Mouse (Mus musculus) megakaryocyte, embryonic 14.5 days (primary cell): ENCODE measurements at regions not wholly inside any gene's neighbourhood (a gene's known extent, or its start where the extent isn't known, plus 50 kb on each side); places are given as distances from the start of the nearest gene placed in this dataset.

Experiments used
- H3K27me3 ChIP-seq: replicated peaks from 2 replicates; pipeline ENCODE3; 2012; ENCODE audit warnings: inconsistent platforms
- H3K36me3 ChIP-seq: replicated peaks from 2 replicates; pipeline ENCODE3; 2012; ENCODE audit warnings: low read length, inconsistent platforms, mixed read lengths
- H3K4me1 ChIP-seq: 2 replicates; pipeline ENCODE4 v1.6.1; 2012; ENCODE audit warnings: inconsistent platforms
- H3K4me3 ChIP-seq: replicated peaks from 2 replicates; pipeline ENCODE3; 2012; ENCODE audit warnings: moderate library complexity, mild to moderate bottlenecking, inconsistent platforms
- H3K9me3 ChIP-seq: 2 replicates; pipeline ENCODE4 v1.6.1; 2012; ENCODE audit warnings: inconsistent platforms
- FLI1 ChIP-seq: IDR thresholded peaks from 2 replicates; pipeline ENCODE4 v1.6.1; 2012; ENCODE audit warnings: low read length, inconsistent platforms, mixed read lengths
- GATA1 ChIP-seq: IDR thresholded peaks from 3 replicates; pipeline ENCODE4 v1.6.1; 2012; ENCODE audit warnings: mixed read lengths, low read length, inconsistent platforms, borderline replicate concordance

DNA sequence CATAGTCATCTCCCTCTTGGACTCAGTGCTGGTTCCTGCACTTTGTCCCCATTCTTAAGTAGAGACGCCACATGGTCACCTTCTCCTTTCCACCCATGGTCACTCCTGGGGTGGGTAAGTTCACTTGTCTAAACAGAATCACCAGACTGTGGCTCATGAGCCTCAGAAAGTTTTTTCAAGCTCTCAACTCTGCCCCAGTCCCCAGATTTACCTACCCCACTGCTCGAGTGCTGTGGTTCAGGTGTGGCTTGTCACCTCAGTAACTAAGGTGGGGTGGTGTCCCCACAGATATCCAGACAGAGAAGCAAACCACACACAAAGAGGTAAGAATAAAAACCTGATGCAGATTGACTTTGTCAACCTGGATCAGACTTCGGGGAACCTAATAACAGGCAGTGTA is 87.6 kb downstream of the Rpl10-ps3 start:
- Histone ChIP-seq H3K4me3 (no peak overlapping the region), H3K36me3 (no peaks in the 10 kb centered on the region), H3K9me3 (peaks cover 3% of the 10 kb centered on the region; the same call in 1 of the 2 replicates), H3K4me1 (no peaks in the 10 kb centered on the region), H3K27me3 (no peaks in the 10 kb centered on the region)
- TF ChIP-seq GATA1 = no peak
- no peak for TF ChIP-seq FLI1

DNA sequence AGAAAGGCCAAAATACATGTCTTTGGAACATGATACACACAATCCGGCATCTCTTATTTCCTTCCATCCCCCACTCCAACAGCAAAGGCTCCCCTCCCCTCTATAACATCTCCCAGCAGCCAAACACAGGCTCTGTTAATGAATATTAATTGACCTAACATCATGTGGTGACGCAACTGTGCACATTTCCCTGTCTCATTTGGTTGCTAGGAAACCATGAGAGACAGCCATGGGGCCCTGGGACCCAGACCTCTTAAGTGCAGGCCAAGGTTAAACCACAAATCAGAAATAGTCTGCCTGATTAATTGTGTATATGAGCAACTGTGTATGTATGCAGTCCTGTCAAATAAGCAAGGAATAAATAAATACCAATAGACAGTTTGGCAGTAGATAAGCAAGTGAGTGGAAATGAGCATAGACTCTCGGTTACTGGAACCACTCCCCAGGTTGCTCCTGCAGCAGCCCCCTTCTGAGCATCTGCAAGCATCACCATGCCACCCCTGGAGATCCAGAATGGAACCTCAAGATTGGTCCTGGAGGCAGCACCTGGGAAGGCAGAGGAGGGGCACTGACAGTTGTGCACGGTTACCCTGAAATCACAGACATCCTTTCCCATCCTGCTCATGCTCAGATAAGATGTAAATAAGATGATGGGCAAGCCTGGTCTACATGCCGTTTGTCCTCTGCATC is 99.6 kb downstream of the Rpl10-ps3 start:
- TF ChIP-seq FLI1 = no peak
- TF ChIP-seq GATA1 = no peak
- H3K27me3 ChIP-seq = no peaks in the 10 kb centered on the region
- no peak overlapping the region for H3K4me3 ChIP-seq
- no peaks in the 10 kb centered on the region for H3K4me1 ChIP-seq
- no peaks in the 10 kb centered on the region for H3K36me3 ChIP-seq
- no peaks in the 10 kb centered on the region for H3K9me3 ChIP-seq

DNA sequence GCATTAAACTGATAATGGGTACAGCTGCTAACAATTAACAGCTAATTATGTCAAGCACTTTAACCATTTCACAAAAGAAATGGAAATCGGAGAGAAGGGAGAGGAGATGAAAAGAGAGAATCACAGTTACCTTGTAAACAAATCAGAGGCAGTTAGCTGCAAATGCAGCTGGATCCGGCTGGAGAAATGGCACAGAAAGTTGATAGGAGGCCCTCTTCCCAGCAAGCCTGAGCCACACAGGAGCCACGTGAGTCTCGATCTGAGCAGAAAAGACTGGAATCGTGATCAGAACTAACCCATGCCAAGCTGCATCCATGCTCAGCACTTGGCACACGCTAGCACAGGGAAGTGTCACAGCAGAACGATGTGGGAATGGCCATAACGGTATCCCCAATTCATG is 103.8 kb downstream of the Rpl10-ps3 start:
- Histone ChIP-seq H3K4me1 (no peaks in the 10 kb centered on the region), H3K27me3 (no peaks in the 10 kb centered on the region), H3K36me3 (no peaks in the 10 kb centered on the region), H3K9me3 (no peaks in the 10 kb centered on the region), H3K4me3 (no peak overlapping the region)
- no peak for TF ChIP-seq FLI1
- TF ChIP-seq GATA1 = no peak

DNA sequence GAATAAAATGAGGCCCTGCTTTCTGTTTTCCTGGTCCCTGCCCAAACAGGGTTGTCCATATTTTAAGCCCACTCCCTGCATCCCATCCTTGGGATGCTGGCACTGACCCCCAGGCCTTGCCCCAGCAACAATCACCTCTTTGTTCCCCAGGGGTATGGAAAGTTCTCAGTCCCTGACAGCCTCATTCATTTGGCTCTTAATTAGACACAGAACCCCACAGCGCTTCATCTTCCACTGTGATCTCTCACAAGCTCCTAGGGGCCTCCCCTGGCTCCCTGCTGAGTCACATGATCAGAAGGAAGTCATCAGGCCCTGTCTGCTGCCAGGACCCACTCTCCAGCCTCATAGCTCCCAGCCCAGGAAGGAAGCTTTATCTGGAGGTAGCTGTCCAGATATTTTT is 108.9 kb downstream of the Rpl10-ps3 start:
- Histone ChIP-seq H3K36me3 (no peaks in the 10 kb centered on the region), H3K9me3 (0 out of 2 replicates have a peak, but pooled peaks cover 2% of the 10 kb centered on the region), H3K27me3 (no peaks in the 10 kb centered on the region), H3K4me3 (no peak overlapping the region), H3K4me1 (no peaks in the 10 kb centered on the region)
- TF ChIP-seq GATA1 (no peak), FLI1 (no peak)

DNA sequence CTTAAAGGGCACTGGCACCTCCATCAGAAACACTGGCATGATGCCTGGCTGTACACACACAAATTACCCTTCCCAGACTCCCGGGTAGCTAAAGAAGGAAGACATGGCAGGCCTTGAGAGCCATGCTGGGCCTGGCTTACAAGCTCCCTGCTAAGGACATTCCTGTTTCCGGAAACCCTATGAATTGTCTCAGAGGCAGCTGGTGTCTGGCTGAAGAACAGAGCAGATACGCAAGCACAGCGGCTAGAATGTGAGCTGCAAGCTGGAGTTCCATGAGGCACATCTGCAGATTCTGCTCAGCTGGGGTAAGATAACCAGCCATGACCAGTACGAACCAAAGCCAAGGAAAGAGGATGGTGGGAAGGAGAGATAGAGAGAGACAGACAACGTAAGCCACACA is 110.1 kb downstream of the Rpl10-ps3 start:
- no peaks in the 10 kb centered on the region for H3K4me1 ChIP-seq
- no peak for TF ChIP-seq GATA1
- TF ChIP-seq FLI1 = no peak
- no peaks in the 10 kb centered on the region for H3K27me3 ChIP-seq
- no peak overlapping the region for H3K4me3 ChIP-seq
- 0 out of 2 replicates have a peak, but pooled peaks cover 2% of the 10 kb centered on the region for H3K9me3 ChIP-seq
- H3K36me3 ChIP-seq = no peaks in the 10 kb centered on the region

DNA sequence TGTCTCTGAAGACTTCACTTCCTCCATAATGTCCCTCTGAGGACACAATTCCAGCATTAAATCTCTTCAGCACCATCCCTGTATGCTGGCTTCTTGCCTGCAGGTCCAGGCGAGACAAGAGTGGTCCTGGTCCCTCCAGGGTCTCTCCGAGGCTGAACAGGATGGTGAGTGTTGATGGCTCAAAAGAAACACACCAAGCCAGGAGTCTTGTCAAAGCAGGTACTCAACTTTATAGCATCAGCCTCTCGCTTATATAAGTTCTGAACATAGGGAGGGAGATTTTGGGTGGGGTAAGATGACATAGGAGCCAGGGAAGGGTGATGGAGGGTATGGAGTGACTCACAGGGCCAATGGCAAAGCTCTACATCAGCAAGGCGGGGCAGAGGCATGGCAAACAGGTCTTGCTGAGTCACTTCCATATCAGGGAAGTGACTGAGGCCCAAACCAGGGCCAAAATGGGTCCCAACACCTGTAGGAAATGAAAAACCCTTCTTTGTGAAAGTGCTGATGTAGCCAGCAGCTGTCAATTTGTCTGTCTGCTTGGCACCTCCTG is 111.7 kb downstream of the Rpl10-ps3 start:
- no peaks in the 10 kb centered on the region for H3K36me3 ChIP-seq
- no peak for TF ChIP-seq GATA1
- TF ChIP-seq FLI1 = no peak
- H3K4me3 ChIP-seq = no peak overlapping the region
- no peaks in the 10 kb centered on the region for H3K27me3 ChIP-seq
- no peaks in the 10 kb centered on the region for H3K4me1 ChIP-seq
- 0 out of 2 replicates have a peak, but pooled peaks cover 2% of the 10 kb centered on the region for H3K9me3 ChIP-seq

DNA sequence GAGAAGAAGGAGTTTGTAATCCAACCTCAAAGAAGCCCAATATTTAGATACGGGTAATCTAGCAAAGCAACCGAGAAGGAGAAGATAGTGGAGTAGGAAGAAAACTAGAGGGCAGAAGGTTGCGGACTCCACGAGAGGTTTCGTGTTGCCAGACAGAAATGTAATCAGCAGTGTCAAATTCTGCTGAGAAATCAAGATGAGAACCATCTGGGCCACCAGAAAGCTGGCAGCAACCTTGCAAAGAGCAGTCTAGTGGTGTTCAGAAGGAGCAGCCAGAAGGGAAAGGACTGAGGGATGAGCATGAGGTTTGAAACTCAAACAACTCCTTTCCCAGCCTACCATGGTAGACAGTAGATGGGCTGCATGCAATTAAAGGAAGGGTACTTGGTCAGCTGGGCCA is 134.3 kb downstream of the Rpl10-ps3 start:
- Histone ChIP-seq H3K4me3 (no peak overlapping the region), H3K27me3 (no peaks in the 10 kb centered on the region), H3K36me3 (no peaks in the 10 kb centered on the region), H3K4me1 (no peaks in the 10 kb centered on the region), H3K9me3 (peaks cover 7% of the 10 kb centered on the region; the same call in 1 of the 2 replicates)
- TF ChIP-seq GATA1 = no peak

DNA sequence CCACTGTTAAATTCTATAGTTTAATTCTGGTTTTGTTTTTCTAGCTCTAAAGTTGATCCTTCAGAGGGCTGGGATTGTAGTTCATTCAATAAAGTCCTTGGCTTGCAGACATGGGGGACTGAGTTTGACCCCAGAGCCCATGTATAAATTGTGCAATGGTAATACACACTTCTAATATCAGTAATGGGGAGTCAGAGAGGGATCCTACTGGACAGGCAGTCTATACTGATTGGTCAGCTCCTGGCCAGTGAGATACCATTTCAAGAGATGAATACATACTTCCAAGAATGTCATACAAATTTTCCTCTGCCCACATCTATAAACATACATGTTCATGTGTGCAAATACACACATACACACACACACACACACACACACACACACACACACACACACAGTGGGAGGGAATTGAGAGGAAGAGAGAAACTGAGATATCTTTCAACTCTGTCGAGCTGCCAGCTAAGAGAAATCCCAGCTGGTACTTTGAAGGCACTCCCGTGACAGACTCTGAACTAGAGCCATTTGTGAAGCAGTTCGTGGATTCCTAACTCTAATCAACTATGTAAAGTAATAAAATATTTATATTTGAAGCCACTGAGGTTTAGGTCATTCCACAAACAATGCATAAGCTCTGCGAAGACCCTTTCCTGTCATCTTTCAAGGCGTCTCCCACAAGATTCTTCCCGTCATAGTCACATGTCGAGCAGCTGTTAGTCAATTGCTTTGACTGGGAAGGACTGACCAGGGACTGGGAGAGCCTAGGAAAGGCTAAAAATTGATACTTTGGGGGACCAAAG is 145.1 kb downstream of the Rpl10-ps3 start:
- Histone ChIP-seq H3K4me3 (no peak overlapping the region), H3K4me1 (no peaks in the 10 kb centered on the region), H3K36me3 (no peaks in the 10 kb centered on the region), H3K9me3 (no peaks in the 10 kb centered on the region), H3K27me3 (no peaks in the 10 kb centered on the region)
- no peak for TF ChIP-seq FLI1
- TF ChIP-seq GATA1 = no peak

DNA sequence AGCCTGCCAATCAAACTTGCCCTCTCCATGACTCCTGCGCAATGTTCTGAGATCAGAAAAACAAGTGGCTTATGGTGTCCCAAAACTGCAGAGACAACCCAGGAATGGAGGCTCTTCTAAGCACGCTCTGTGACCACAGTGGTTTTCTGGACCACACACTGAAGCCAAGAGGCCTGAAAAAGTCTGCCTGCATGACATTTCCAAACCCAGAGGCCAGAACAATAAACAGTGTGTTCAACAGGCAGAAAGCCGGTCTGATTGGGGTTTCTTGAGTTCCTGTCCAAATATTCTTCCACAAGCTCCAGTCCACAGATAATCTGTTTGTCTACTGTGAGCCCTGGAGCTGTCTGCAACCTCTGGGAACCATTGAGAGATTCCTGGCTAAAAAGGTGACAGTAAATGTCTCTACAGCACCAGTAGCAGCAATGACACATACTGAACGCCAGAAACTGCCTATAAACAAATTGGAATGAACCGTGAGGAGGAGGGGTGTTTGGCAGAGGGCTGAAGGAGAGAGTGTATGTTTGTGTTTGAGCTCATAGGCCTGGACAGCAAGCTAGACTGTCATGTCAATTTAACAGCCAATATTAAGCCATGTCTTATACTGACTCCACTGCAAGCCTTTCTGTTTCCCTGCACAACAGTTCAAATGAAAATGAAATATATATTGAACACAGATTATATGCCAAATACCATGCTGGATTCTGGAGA is 152.2 kb downstream of the Rpl10-ps3 start:
- no peaks in the 10 kb centered on the region for H3K36me3 ChIP-seq
- TF ChIP-seq FLI1 (no peak), GATA1 (no peak)
- no peaks in the 10 kb centered on the region for H3K4me1 ChIP-seq
- no peaks in the 10 kb centered on the region for H3K9me3 ChIP-seq
- no peak overlapping the region for H3K4me3 ChIP-seq
- H3K27me3 ChIP-seq = no peaks in the 10 kb centered on the region
